Mouse (Mus musculus) erythroblast, embryonic 14.5 days (primary cell): ENCODE results near the gene Lrrc7. TPM values are rescaled to one million over a fixed set of nuclear protein-coding genes. Genes with fewer than 3 reads are reported as not detected.

Experiments used
- H3K27me3 ChIP-seq: 2 replicates; pipeline ENCODE4 v1.6.1; 2012; ENCODE audit warnings: inconsistent platforms; ENCODE audit not compliant: control insufficient read depth
- H3K36me3 ChIP-seq: 2 replicates; pipeline ENCODE4 v1.6.1; 2012; ENCODE audit warnings: mild to moderate bottlenecking, inconsistent platforms; ENCODE audit not compliant: control insufficient read depth
- H3K4me1 ChIP-seq: 2 replicates; pipeline ENCODE4 v1.6.1; 2012; ENCODE audit warnings: inconsistent platforms; ENCODE audit not compliant: control insufficient read depth
- H3K4me3 ChIP-seq: replicated peaks from 2 replicates; pipeline ENCODE3; 2012; ENCODE audit warnings: moderate library complexity, mild to moderate bottlenecking, inconsistent platforms
- H3K9me3 ChIP-seq: 2 replicates; pipeline ENCODE4 v1.6.1; 2012; ENCODE audit warnings: low read length, inconsistent platforms, mixed read lengths; ENCODE audit not compliant: control insufficient read depth
- GATA1 ChIP-seq: IDR thresholded peaks from 2 replicates; pipeline ENCODE4 v1.6.1; 2012; ENCODE audit warnings: low read length, inconsistent platforms, mixed read lengths
- TAL1 ChIP-seq: IDR thresholded peaks from 3 replicates; pipeline ENCODE4 v1.6.1; 2012; ENCODE audit warnings: low read length, inconsistent platforms, mixed read lengths
- polyA plus RNA-seq: library from polyadenylated mRNA; stranded (reverse); fragments of >175 nt; gene quantifications from 2 replicates; pipeline ENCODE4 v1.2.3, GENCODE M21; 2012

Gene Lrrc7
- polyA plus RNA-seq, 1 experiment, result not detected

DNA sequence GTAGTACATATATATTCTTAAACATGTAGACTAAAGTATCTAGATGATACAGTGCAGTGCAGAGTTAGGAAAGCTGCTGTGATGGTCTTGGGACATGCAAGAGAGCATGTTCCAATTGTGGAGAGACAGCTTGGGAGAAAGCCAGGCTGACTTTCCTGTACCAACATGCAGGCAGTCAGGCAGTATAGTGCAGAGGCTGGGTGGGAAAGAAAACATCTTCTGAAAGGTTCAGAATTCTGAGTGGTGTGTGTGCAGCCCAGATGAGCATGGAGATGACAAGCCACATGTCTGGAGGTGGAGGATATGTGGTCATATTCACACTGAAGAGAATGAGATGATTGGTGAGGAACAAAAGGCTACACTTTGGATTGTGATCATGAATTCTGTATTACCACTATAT, 254.6 kb downstream of the Lrrc7 start:
- no peak for TF ChIP-seq GATA1
- no peak for TF ChIP-seq TAL1
- Histone ChIP-seq H3K4me3 (no peak overlapping the region), H3K9me3 (no peaks in the 10 kb centered on the region), H3K4me1 (no peaks in the 10 kb centered on the region), H3K27me3 (no peaks in the 10 kb centered on the region), H3K36me3 (no peaks in the 10 kb centered on the region)

DNA sequence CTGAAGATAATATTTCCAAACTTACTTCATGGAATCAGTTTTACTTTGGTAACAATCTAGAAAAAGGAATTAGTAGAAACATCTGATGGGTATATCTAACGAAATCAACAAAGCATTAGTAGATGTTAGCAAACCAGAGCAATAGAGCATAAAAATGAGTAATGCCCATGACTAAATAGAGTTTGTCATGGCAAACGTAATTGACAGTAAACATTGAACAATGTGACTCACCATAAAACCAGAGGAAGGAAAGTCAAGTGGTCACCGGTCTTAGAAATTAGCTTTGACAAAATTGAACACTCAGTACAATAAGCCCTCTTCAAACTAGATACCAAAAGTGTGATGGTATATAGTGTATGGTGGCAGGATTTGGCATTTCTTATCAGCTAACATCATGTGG, 263.3 kb downstream of the Lrrc7 start:
- TF ChIP-seq GATA1 (no peak), TAL1 (no peak)
- no peaks in the 10 kb centered on the region for H3K4me1 ChIP-seq
- H3K4me3 ChIP-seq, result no peak overlapping the region

DNA sequence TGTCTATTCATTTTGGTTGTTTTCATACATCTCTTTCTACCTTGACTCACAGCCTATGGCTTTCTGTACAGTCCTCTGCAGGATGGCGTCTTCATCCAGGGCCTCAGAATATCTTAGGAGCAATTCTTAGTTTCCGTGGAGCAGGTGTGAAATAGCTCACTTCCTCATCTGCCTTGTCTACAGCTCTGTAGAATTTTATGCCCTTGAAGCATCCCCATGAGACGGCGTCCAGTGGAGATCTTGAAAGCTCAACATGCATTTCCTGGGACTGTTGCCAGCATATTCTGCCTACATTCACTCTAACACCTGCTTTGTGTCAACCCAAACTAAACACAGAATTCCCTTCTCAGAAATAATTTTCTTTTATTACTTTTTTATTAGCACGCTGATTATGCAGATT, 267.0 kb downstream of the Lrrc7 start:
- no peak overlapping the region for H3K4me3 ChIP-seq
- no peaks in the 10 kb centered on the region for H3K27me3 ChIP-seq
- no peaks in the 10 kb centered on the region for H3K36me3 ChIP-seq
- no peaks in the 10 kb centered on the region; the same call in 1 of the 2 replicates for H3K9me3 ChIP-seq
- no peaks in the 10 kb centered on the region for H3K4me1 ChIP-seq
- no peak for TF ChIP-seq GATA1

More for the DNA sequence above, 263.3 kb downstream of the Lrrc7 start:
- no peaks in the 10 kb centered on the region for H3K36me3 ChIP-seq
- no peaks in the 10 kb centered on the region for H3K27me3 ChIP-seq
- H3K9me3 ChIP-seq, result no peaks in the 10 kb centered on the region; the same call in 1 of the 2 replicates

DNA sequence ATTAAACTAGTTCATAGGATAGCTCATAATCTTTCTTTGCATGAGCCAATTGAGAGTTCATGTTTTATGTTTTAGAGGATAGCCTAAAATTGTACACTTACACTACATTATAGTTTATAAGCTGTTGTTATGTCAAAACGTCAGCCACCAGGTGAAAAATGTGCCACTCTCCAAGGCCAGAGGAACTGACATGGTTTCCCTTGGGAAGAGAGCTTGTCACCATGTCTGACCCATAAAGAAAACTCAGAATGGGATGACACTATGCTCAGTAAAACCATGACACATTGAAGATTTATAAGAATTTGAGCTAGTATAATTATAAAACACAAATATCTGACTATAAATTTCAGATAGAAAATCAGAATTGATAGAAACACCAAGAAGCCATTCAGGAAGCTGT, 277.6 kb downstream of the Lrrc7 start:
- H3K4me1 ChIP-seq, result no peaks in the 10 kb centered on the region
- no peak for TF ChIP-seq GATA1
- TF ChIP-seq TAL1, result no peak
- no peak overlapping the region for H3K4me3 ChIP-seq
- no peaks in the 10 kb centered on the region for H3K9me3 ChIP-seq
- H3K36me3 ChIP-seq, result no peaks in the 10 kb centered on the region
- no peaks in the 10 kb centered on the region for H3K27me3 ChIP-seq

DNA sequence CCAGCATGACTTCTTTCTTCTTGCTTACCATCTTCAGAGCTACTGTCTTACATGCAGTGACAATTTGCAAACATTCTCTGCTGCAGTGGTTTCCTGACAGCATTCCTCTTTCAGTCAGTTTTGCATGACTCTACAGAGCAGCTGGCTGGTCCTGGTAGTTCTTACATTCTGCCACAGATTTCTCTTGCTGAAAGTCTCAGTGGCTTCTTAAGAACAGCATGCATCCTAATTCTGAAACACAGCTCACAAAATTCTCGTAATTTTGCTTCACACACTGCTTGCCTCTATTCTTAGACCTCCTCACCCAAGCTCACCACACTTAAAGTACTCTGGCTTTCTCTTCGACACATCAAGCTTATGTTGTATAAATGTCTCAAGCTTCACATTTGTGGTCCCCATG, 283.4 kb downstream of the Lrrc7 start:
- Histone ChIP-seq H3K9me3 (no peaks in the 10 kb centered on the region), H3K4me3 (no peak overlapping the region)
- no peak for TF ChIP-seq GATA1
- TF ChIP-seq TAL1, result no peak

DNA sequence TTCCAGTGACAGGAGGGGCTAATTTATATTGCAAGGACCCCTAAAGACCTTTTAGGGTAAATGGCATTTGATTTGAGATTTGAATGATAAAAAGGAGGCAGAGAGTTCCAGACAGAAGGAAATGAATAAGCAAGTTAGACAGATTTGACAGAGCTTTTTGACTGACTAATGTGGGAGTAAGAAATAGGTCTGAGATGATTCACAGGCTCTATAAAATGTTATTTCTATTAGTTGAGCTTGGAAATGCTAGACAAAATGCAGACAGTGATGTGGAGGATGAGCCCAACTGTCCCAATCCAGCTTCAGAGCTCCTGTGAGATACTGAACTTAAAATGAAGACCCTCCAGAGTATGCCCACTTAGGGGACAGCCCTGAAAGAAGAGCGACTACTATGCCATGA, 289.3 kb downstream of the Lrrc7 start:
- H3K36me3 ChIP-seq, result no peaks in the 10 kb centered on the region
- H3K4me1 ChIP-seq, result no peaks in the 10 kb centered on the region
- no peaks in the 10 kb centered on the region for H3K9me3 ChIP-seq
- H3K27me3 ChIP-seq, result no peaks in the 10 kb centered on the region
- H3K4me3 ChIP-seq, result no peak overlapping the region
- TF ChIP-seq TAL1 (no peak), GATA1 (no peak)

More for the DNA sequence above, 283.4 kb downstream of the Lrrc7 start:
- Histone ChIP-seq H3K36me3 (no peaks in the 10 kb centered on the region), H3K4me1 (no peaks in the 10 kb centered on the region), H3K27me3 (no peaks in the 10 kb centered on the region)

DNA sequence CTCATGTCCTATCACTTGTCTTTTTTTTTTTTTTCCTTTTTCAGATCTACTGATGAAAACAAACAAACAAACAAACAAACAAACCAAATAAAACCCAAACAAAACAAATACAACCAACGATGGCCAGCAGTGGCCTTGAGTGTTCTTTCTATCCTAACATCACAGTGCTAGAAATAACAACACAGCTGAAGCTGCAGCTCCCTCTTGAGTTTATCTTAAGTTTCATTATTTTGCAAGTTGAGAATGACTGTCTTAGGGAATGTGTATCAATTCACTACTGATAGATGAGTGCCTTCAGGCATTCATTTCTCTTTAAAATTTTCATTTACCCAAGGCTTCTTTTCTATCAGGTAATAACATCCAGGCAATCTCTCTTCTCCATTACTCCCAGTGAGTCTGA, 291.1 kb downstream of the Lrrc7 start:
- Histone ChIP-seq H3K4me3 (no peak overlapping the region), H3K27me3 (no peaks in the 10 kb centered on the region), H3K4me1 (no peaks in the 10 kb centered on the region), H3K9me3 (no peaks in the 10 kb centered on the region), H3K36me3 (no peaks in the 10 kb centered on the region)
- no peak for TF ChIP-seq TAL1
- TF ChIP-seq GATA1, result no peak

DNA sequence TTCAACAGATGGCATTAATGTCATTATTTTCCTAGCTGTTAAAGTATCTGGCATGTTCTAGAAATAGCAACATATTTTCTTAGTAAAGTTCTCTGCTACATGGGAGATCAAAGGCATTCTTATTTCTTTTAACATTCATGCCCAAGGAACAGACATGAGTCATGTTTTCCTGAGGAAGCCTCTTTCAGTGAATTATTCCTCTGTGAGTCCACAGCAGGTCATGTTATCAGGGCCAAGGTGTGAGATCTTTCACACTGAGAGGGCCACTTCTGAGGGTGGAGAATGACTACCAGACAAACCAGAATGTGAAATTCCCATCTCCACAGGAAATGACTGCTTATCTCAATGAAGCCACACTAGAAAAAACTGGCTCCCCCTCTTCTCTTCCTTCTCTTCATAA, 309.4 kb downstream of the Lrrc7 start:
- no peaks in the 10 kb centered on the region for H3K9me3 ChIP-seq
- no peaks in the 10 kb centered on the region for H3K4me1 ChIP-seq
- no peaks in the 10 kb centered on the region for H3K27me3 ChIP-seq
- TF ChIP-seq TAL1 (no peak), GATA1 (no peak)
- no peaks in the 10 kb centered on the region for H3K36me3 ChIP-seq
- H3K4me3 ChIP-seq, result no peak overlapping the region

DNA sequence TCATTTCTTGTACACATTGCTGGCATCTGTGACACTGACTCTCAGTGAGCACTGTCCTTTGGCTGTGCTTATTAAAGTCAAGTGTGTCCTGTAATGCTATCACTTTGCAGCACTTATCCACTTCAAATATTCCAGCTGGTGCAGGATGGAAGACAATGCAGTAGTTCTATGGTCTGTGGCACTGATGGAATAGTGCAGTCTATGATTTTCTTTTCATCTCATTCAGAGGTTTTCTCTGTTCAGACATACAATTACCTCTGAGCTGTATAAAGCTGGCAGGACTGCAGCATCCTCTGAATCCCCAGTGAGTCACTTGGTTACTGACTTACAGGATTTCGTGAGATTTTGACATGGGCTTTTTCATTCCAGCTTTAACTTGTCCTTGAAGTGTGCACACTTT, 314.3 kb downstream of the Lrrc7 start:
- Histone ChIP-seq H3K9me3 (no peaks in the 10 kb centered on the region), H3K4me3 (no peak overlapping the region), H3K27me3 (no peaks in the 10 kb centered on the region), H3K36me3 (no peaks in the 10 kb centered on the region), H3K4me1 (no peaks in the 10 kb centered on the region)
- no peak for TF ChIP-seq GATA1
- no peak for TF ChIP-seq TAL1

DNA sequence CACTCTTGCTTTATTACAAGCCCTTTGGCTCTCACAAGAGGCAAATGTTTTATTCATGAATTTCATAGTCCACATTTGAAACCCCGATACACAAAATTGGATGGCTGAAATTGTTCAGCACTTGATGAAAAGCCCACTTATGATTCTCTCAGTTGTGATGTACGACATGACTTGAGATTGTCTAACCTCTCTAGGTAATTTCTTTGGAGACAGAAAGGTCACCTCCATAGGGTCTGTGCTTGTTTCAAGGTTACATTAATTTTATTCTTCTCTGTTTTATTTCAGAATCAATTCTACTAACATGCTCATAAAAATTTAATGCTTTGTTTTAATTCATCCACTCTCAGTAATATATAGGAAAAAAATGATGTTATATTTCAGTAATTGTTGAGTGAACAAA, 351.4 kb downstream of the Lrrc7 start:
- Histone ChIP-seq H3K27me3 (no peaks in the 10 kb centered on the region), H3K36me3 (no peaks in the 10 kb centered on the region), H3K4me1 (no peaks in the 10 kb centered on the region), H3K4me3 (no peak overlapping the region), H3K9me3 (no peaks in the 10 kb centered on the region)
- no peak for TF ChIP-seq GATA1
- no peak for TF ChIP-seq TAL1
